In genomic region chr13:106836527-106836879, GRCm38 (mm10) we compare ENCODE assay signal across 13 mouse cellular contexts.
DNase-seq lines count a peak whose midpoint lies in the region; ATAC-seq and TF ChIP-seq lines count a peak whose summit lies in the region.
"Had no signal": no experiment of that assay in that cellular context is flagged by ENCODE, and none has a peak within 500 bp of the region (broad histone marks: within the 10 kb centered on the region; RNA-seq: fewer than 3 reads in every experiment).

No protein-coding gene starts in this region.

- TF ChIP-seq POLR2A in spleen, adult 2 months (IDR thresholded peaks at IDR 0.05; ENCODE audit: low read depth, low read length), result no peak

- H3K4me1 ChIP-seq in kidney, embryonic 15.5 days, result no peaks in the 10 kb centered on the region
- H3K4me1 ChIP-seq in spleen, adult 2 months (ENCODE audit: control insufficient read depth, insufficient read depth, insufficient read length), result peaks cover 3% of the 10 kb centered on the region; the same call in 1 of the 2 replicates
- H3K4me1 ChIP-seq in megakaryocyte, embryonic 14.5 days, result peaks cover 61% of the 10 kb centered on the region
- H3K4me1 ChIP-seq: embryonic facial prominence, embryonic 13.5 days; neural tube, embryonic 12.5 days; stomach, embryonic 15.5 days had no signal

- no peak for DNase-seq in frontal cortex, postnatal 14 days (ENCODE audit: low spot score in 2 of 2)
- DNase-seq in kidney, postnatal 4 days, result no peak
- DNase-seq in spleen, adult 2 months (ENCODE audit: low read depth in 1 of 2, low spot score in 2 of 2), result no peak
- no peak for DNase-seq in spleen, postnatal 10 days (ENCODE audit: low spot score in 2 of 2)
- no peak for DNase-seq in adrenal gland, postnatal 25 days
- DNase-seq: cerebellum, adult 11-12 months had no signal

- no peak overlapping the region for H3K4me3 ChIP-seq in kidney, embryonic 15.5 days (replicated peaks)
- peak overlapping the region; percentile 51; the same call in 1 of the 2 replicates for H3K4me3 ChIP-seq in spleen, adult 2 months (ENCODE audit: extremely low read depth, insufficient read depth, insufficient read length)
- H3K4me3 ChIP-seq in megakaryocyte, embryonic 14.5 days (replicated peaks), result peak overlapping the region; percentile 91
- H3K4me3 ChIP-seq: embryonic facial prominence, embryonic 13.5 days; neural tube, embryonic 12.5 days; stomach, embryonic 15.5 days had no signal

- no peak overlapping the region for H3K9ac ChIP-seq in kidney, embryonic 15.5 days
- H3K9ac ChIP-seq: embryonic facial prominence, embryonic 13.5 days; hindbrain, embryonic 14.5 days; neural tube, embryonic 12.5 days; stomach, embryonic 15.5 days had no signal

- peaks cover 23% of the 10 kb centered on the region for H3K36me3 ChIP-seq in kidney, embryonic 15.5 days
- H3K36me3 ChIP-seq in spleen, adult 2 months (ENCODE audit: control insufficient read depth, insufficient read depth, low read length), result peaks cover 1% of the 10 kb centered on the region; the same call in 1 of the 2 replicates
- peaks cover 36% of the 10 kb centered on the region for H3K36me3 ChIP-seq in megakaryocyte, embryonic 14.5 days (replicated peaks; ENCODE audit: low read length)
- H3K36me3 ChIP-seq: neural tube, embryonic 12.5 days; stomach, embryonic 15.5 days had no signal

- no peak for TF ChIP-seq CTCF in spleen, adult 2 months (IDR thresholded peaks at IDR 0.05; ENCODE audit: extremely low read depth, insufficient read depth, insufficient read length, insufficient replicate concordance)

- no peak overlapping the region for H3K4me2 ChIP-seq in kidney, embryonic 15.5 days
- H3K4me2 ChIP-seq: embryonic facial prominence, embryonic 13.5 days; hindbrain, embryonic 14.5 days; neural tube, embryonic 12.5 days; stomach, embryonic 15.5 days had no signal

- 81% methylated on average over 5 of the region's 5 CpGs for WGBS in kidney, embryonic 15.5 days
- WGBS in spleen, adult 2 months, result 33% methylated on average over 5 of the region's 5 CpGs

- H3K9me3 ChIP-seq in kidney, embryonic 15.5 days (replicated peaks), result no peaks in the 10 kb centered on the region
- no peaks in the 10 kb centered on the region for H3K9me3 ChIP-seq in megakaryocyte, embryonic 14.5 days
- H3K9me3 ChIP-seq: embryonic facial prominence, embryonic 13.5 days; neural tube, embryonic 12.5 days; stomach, embryonic 15.5 days had no signal

- peak overlapping the region; percentile 61; the same call in 1 of the 2 replicates for H3K27ac ChIP-seq in kidney, embryonic 15.5 days
- peak overlapping the region; percentile 64; the same call in 1 of the 2 replicates for H3K27ac ChIP-seq in spleen, adult 2 months (ENCODE audit: insufficient read depth, low read length)
- H3K27ac ChIP-seq: embryonic facial prominence, embryonic 13.5 days; hindbrain, embryonic 14.5 days; neural tube, embryonic 12.5 days; stomach, embryonic 15.5 days had no signal

- H3K27me3 ChIP-seq in kidney, embryonic 15.5 days, result no peaks in the 10 kb centered on the region
- no peaks in the 10 kb centered on the region for H3K27me3 ChIP-seq in spleen, adult 2 months (ENCODE audit: control insufficient read depth, insufficient read depth, low read length)
- no peaks in the 10 kb centered on the region for H3K27me3 ChIP-seq in megakaryocyte, embryonic 14.5 days (replicated peaks)
- H3K27me3 ChIP-seq: embryonic facial prominence, embryonic 13.5 days; neural tube, embryonic 12.5 days; stomach, embryonic 15.5 days had no signal

- ATAC-seq in frontal cortex, adult (ENCODE audit: low TSS enrichment), result peak; percentile 17; the same call in 1 of the 2 replicates
- no peak for ATAC-seq in kidney, embryonic 15.5 days (replicated peaks; ENCODE audit: low FRiP score)
